Mouse (Mus musculus): ENCODE results near the gene Mov10.

DNA sequence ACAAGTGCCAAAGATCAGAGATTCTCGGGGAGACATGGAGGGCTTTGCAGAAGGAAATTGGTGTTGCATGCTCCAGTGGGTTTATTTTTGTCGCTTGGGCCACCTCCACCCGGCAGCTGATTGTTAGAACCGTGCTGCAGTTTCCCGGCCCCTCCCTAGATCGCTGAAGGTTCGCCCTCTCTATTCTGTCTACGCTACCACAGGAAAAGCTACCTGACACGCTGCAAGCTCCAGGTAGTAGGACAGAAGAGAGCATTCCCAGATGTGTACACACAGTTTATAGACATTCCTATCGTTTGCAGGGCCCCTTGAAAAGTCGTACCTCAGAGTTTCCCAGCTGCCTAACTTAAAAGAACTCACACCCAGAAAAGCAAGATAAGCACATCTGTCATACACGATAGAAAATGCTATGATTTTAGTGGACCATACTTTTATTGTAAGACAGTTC is 47.0 kb upstream of the Mov10 start:
- TF ChIP-seq GABPA (IDR thresholded peaks at IDR 0.05; ENCODE audit: insufficient replicate concordance, low read depth, low read length) (no peak), CTCF (conservative IDR thresholded peaks at IDR 0.05 in 1 of 2, IDR thresholded peaks at IDR 0.05 in 1 of 2; ENCODE audit: low read depth in 2 of 2, low read length in 2 of 2) (no peak), IRF4 (IDR thresholded peaks at IDR 0.05; ENCODE audit: low read depth, low read length) (no peak), POLR2A (IDR thresholded peaks at IDR 0.05; ENCODE audit: low read depth, low read length) (no peak), TCF12 (IDR thresholded peaks at IDR 0.05; ENCODE audit: low read depth, low read length) (0 out of 2 replicates have a peak, but pooled peaks have one; percentile 6), HCFC1 (IDR thresholded peaks at IDR 0.05; ENCODE audit: low read depth, low read length) (no peak), SIN3A (IDR thresholded peaks at IDR 0.05; ENCODE audit: low read length) (peak; percentile 63; the same call in 1 of the 2 replicates), JUND (conservative IDR thresholded peaks at IDR 0.05; ENCODE audit: low read depth, low read length) (no peak), MXI1 (IDR thresholded peaks at IDR 0.05; ENCODE audit: low read depth, low read length) (0 out of 2 replicates have a peak, but pooled peaks have one; percentile 1), RAD21 (IDR thresholded peaks at IDR 0.05; ENCODE audit: low read depth, low read length) (no peak), BHLHE40 (IDR thresholded peaks at IDR 0.05; ENCODE audit: low read depth, low read length) (no peak), SMC3 (IDR thresholded peaks at IDR 0.05; ENCODE audit: low read depth, low read length) (no peak), ZC3H11A (IDR thresholded peaks at IDR 0.05; ENCODE audit: low read depth, low read length) (no peak), CHD1 (IDR thresholded peaks at IDR 0.05; ENCODE audit: low read depth, low read length) (no peak)
